Mouse (Mus musculus): ENCODE measurements around the gene 1700061G19Rik.
"Not testable (repeated sequence)": the region's sequence is repeated elsewhere in the genome, so short reads cannot be mapped to it uniquely, and the experiment has no call there.

GRCm38 (mm10) chr17:56909764-56910163, 34.5 kb downstream of the 1700061G19Rik start:
- TF ChIP-seq CTCF, POLR2A (IDR thresholded peaks at IDR 0.05; ENCODE audit: insufficient read depth, low read depth, low read length): not testable (repeated sequence)

Data from olfactory bulb, adult 2 months (tissue).